Mouse (Mus musculus): ENCODE measurements around the gene 4931414P19Rik. TPM values are rescaled to one million over a fixed set of nuclear protein-coding genes. Genes with fewer than 3 reads are reported as not detected.

Gene 4931414P19Rik
- polyA plus RNA-seq, 1 experiment: 8.4 TPM

DNA sequence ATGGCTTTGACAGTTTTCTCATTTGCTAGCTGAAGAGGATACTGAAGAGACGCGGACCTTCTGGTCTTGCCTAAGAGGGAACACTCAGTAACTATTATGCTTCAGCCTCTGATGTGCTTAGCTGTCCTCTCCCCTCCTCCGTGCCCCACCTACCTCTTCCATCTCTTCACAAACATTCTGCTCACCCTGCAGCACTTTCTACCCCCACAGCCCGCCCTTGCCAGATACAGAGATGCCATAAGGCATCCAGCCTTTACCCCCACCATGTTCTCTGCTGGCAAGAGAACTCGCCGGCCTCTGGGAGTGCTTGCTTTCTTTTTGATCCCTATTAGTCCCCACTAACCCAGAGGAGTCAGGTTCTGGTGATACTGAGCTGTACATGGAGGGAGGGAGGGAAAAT, 4.9 kb upstream of the 4931414P19Rik start:
- TF ChIP-seq EP300 (IDR thresholded peaks at IDR 0.05; ENCODE audit: insufficient read depth, low read depth, low read length) (no peak), CTCF (IDR thresholded peaks at IDR 0.05; ENCODE audit: low read depth, low read length) (no peak), POLR2A (IDR thresholded peaks at IDR 0.05; ENCODE audit: insufficient read depth, low read length) (no peak)
- Histone ChIP-seq H3K36me3 (ENCODE audit: control insufficient read depth, insufficient read depth, low read length, poor library complexity, severe bottlenecking) (peaks cover 18% of the 10 kb centered on the region), H3K27ac (ENCODE audit: insufficient read depth, low read length) (no peak overlapping the region)

GRCm38 (mm10) chr14:54609962-54610361, 4.2 kb upstream of the 4931414P19Rik start:
- TF ChIP-seq EP300 (IDR thresholded peaks at IDR 0.05; ENCODE audit: insufficient read depth, low read depth, low read length) (no peak), POLR2A (IDR thresholded peaks at IDR 0.05; ENCODE audit: insufficient read depth, low read length) (no peak), CTCF (IDR thresholded peaks at IDR 0.05; ENCODE audit: low read depth, low read length) (peak; percentile 31)
- H3K36me3 ChIP-seq (ENCODE audit: control insufficient read depth, insufficient read depth, low read length, poor library complexity, severe bottlenecking): peaks cover 14% of the 10 kb centered on the region
- peaks cover 3% of the 10 kb centered on the region for H3K4me1 ChIP-seq (ENCODE audit: control insufficient read depth, insufficient read depth, low read length)
- H3K9me3 ChIP-seq (replicated peaks; ENCODE audit: control insufficient read depth, insufficient read depth, low read length, poor library complexity, severe bottlenecking): no peaks in the 10 kb centered on the region
- no peak overlapping the region for H3K27ac ChIP-seq (ENCODE audit: insufficient read depth, low read length)
- H3K27me3 ChIP-seq (ENCODE audit: control insufficient read depth, insufficient read depth, low read length, poor library complexity, severe bottlenecking): no peaks in the 10 kb centered on the region
- no peak overlapping the region for H3K4me3 ChIP-seq (ENCODE audit: low read depth, low read length)
- no peak overlapping the region for H3K9ac ChIP-seq (ENCODE audit: low read depth, poor library complexity, severe bottlenecking)

More for the DNA sequence above, 4.9 kb upstream of the 4931414P19Rik start:
- H3K4me1 ChIP-seq (ENCODE audit: control insufficient read depth, insufficient read depth, low read length): peaks cover 5% of the 10 kb centered on the region
- H3K9me3 ChIP-seq (replicated peaks; ENCODE audit: control insufficient read depth, insufficient read depth, low read length, poor library complexity, severe bottlenecking): no peaks in the 10 kb centered on the region
- H3K9ac ChIP-seq (ENCODE audit: low read depth, poor library complexity, severe bottlenecking): no peak overlapping the region
- H3K27me3 ChIP-seq (ENCODE audit: control insufficient read depth, insufficient read depth, low read length, poor library complexity, severe bottlenecking): no peaks in the 10 kb centered on the region
- H3K4me3 ChIP-seq (ENCODE audit: low read depth, low read length): no peak overlapping the region

DNA sequence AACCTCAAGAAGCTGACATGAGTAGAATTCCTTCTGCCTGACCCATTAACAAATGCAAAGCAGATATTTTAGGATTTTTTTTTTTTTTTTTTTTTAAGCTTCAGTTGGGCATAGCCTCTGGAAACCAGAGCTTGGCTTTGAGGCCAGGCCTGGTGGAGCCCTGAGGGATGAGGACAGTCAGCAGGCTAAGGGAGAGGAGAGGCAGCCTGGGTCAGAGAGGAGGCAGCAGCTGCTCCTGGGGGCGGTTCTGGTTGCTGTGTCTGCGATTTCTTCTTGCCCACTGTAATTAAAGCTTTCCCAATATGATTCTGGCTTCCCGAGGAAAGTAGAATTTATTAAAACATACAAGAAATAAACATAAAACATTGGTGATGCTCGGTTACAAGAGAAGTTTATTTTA, 3.5 kb upstream of the 4931414P19Rik start:
- no peaks in the 10 kb centered on the region for H3K9me3 ChIP-seq (replicated peaks; ENCODE audit: control insufficient read depth, insufficient read depth, low read length, poor library complexity, severe bottlenecking)
- H3K4me3 ChIP-seq (ENCODE audit: low read depth, low read length): no peak overlapping the region
- no peak overlapping the region for H3K27ac ChIP-seq (ENCODE audit: insufficient read depth, low read length)
- H3K36me3 ChIP-seq (ENCODE audit: control insufficient read depth, insufficient read depth, low read length, poor library complexity, severe bottlenecking): peaks cover 11% of the 10 kb centered on the region
- no peak overlapping the region for H3K9ac ChIP-seq (ENCODE audit: low read depth, poor library complexity, severe bottlenecking)
- no peaks in the 10 kb centered on the region for H3K27me3 ChIP-seq (ENCODE audit: control insufficient read depth, insufficient read depth, low read length, poor library complexity, severe bottlenecking)
- no peak for TF ChIP-seq POLR2A (IDR thresholded peaks at IDR 0.05; ENCODE audit: insufficient read depth, low read length)
- TF ChIP-seq EP300 (IDR thresholded peaks at IDR 0.05; ENCODE audit: insufficient read depth, low read depth, low read length): no peak
- TF ChIP-seq CTCF (IDR thresholded peaks at IDR 0.05; ENCODE audit: low read depth, low read length): no peak
- peaks cover 5% of the 10 kb centered on the region for H3K4me1 ChIP-seq (ENCODE audit: control insufficient read depth, insufficient read depth, low read length)

GRCm38 (mm10) chr14:54607226-54607625, 1.4 kb upstream of the 4931414P19Rik start:
- Histone ChIP-seq H3K9ac (ENCODE audit: low read depth, poor library complexity, severe bottlenecking) (no peak overlapping the region), H3K27ac (ENCODE audit: insufficient read depth, low read length) (no peak overlapping the region), H3K9me3 (replicated peaks; ENCODE audit: control insufficient read depth, insufficient read depth, low read length, poor library complexity, severe bottlenecking) (no peaks in the 10 kb centered on the region), H3K36me3 (ENCODE audit: control insufficient read depth, insufficient read depth, low read length, poor library complexity, severe bottlenecking) (peaks cover 6% of the 10 kb centered on the region), H3K4me3 (ENCODE audit: low read depth, low read length) (no peak overlapping the region), H3K27me3 (ENCODE audit: control insufficient read depth, insufficient read depth, low read length, poor library complexity, severe bottlenecking) (no peaks in the 10 kb centered on the region), H3K4me1 (ENCODE audit: control insufficient read depth, insufficient read depth, low read length) (peaks cover 3% of the 10 kb centered on the region)
- TF ChIP-seq CTCF (IDR thresholded peaks at IDR 0.05; ENCODE audit: low read depth, low read length) (no peak), POLR2A (IDR thresholded peaks at IDR 0.05; ENCODE audit: insufficient read depth, low read length) (no peak), EP300 (IDR thresholded peaks at IDR 0.05; ENCODE audit: insufficient read depth, low read depth, low read length) (no peak)

- no peak for TF ChIP-seq POLR2A (IDR thresholded peaks at IDR 0.05; ENCODE audit: insufficient read depth, low read length)
- no peak for TF ChIP-seq EP300 (IDR thresholded peaks at IDR 0.05; ENCODE audit: insufficient read depth, low read depth, low read length)
- Histone ChIP-seq H3K27ac (ENCODE audit: insufficient read depth, low read length) (peak overlapping the region; percentile 65), H3K4me1 (ENCODE audit: control insufficient read depth, insufficient read depth, low read length) (peaks cover 3% of the 10 kb centered on the region), H3K9me3 (replicated peaks; ENCODE audit: control insufficient read depth, insufficient read depth, low read length, poor library complexity, severe bottlenecking) (no peaks in the 10 kb centered on the region), H3K36me3 (ENCODE audit: control insufficient read depth, insufficient read depth, low read length, poor library complexity, severe bottlenecking) (no peaks in the 10 kb centered on the region), H3K27me3 (ENCODE audit: control insufficient read depth, insufficient read depth, low read length, poor library complexity, severe bottlenecking) (no peaks in the 10 kb centered on the region), H3K4me3 (ENCODE audit: low read depth, low read length) (peak overlapping the region; percentile 59), H3K9ac (ENCODE audit: low read depth, poor library complexity, severe bottlenecking) (peak overlapping the region; percentile 79)
Observed at GRCm38 (mm10) chr14:54603686-54604085, 2.1 kb downstream of the 4931414P19Rik start.

DNA sequence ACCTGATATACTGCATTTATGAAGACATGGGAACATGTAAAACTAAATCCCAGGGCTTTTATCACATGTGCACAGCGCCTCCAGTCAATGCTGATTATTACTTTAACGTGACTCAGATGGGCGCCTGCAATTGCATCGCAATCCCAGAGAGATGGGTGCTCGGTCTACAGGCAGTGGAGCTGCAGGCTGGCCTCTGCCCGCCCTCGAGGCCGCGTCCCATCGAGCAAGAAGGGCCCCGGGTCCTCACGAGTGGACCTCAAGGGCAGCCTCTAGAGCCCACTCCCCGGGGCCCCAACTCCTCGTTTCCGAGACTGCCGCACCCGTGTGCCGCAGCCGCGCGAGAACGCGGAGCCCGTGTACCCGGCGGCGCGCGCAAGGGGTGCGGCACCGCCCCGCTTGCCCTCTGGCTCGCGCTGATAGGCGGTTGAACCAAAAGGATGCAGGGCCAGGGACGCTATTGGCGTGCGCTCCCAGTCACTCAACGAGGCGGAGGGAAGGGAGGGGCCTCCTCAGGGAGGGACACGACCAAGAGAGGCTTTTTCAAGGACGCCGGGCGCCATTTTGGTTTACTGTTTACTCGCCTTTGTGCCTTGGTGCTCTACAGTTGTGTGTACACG, 2.6 kb downstream of the 4931414P19Rik start:
- no peaks in the 10 kb centered on the region for H3K27me3 ChIP-seq (ENCODE audit: control insufficient read depth, insufficient read depth, low read length, poor library complexity, severe bottlenecking)
- TF ChIP-seq CTCF (IDR thresholded peaks at IDR 0.05; ENCODE audit: low read depth, low read length) (no peak), POLR2A (IDR thresholded peaks at IDR 0.05; ENCODE audit: insufficient read depth, low read length) (peak; percentile 20), EP300 (IDR thresholded peaks at IDR 0.05; ENCODE audit: insufficient read depth, low read depth, low read length) (peak; percentile 10; the same call in 1 of the 2 replicates)
- peak overlapping the region; percentile 88 for H3K4me3 ChIP-seq (ENCODE audit: low read depth, low read length)
- H3K4me1 ChIP-seq (ENCODE audit: control insufficient read depth, insufficient read depth, low read length): peaks cover 3% of the 10 kb centered on the region
- peak overlapping the region; percentile 65 for H3K27ac ChIP-seq (ENCODE audit: insufficient read depth, low read length)
- H3K9me3 ChIP-seq (replicated peaks; ENCODE audit: control insufficient read depth, insufficient read depth, low read length, poor library complexity, severe bottlenecking): no peaks in the 10 kb centered on the region
- no peaks in the 10 kb centered on the region for H3K36me3 ChIP-seq (ENCODE audit: control insufficient read depth, insufficient read depth, low read length, poor library complexity, severe bottlenecking)
- peak overlapping the region; percentile 79 for H3K9ac ChIP-seq (ENCODE audit: low read depth, poor library complexity, severe bottlenecking)
